Mouse (Mus musculus): ENCODE measurements around the gene Ccdc36.

GRCm38 (mm10) chr9:108378234-108378633 lies 50.0 kb downstream of the Ccdc36 start:
- TF ChIP-seq POLR2A (IDR thresholded peaks at IDR 0.05; ENCODE audit: low read depth, low read length) (no peak), CTCF (IDR thresholded peaks at IDR 0.05; ENCODE audit: extremely low read depth, insufficient read depth, insufficient read length, insufficient replicate concordance) (no peak)
